Mouse (Mus musculus) brain, embryonic 14.5 days (tissue): ENCODE data around the gene Kif26b.

Experiments
- CTCF ChIP-seq: fragments of 200-500 bp; IDR thresholded peaks from 2 replicates; pipeline ENCODE4 v1.5.1; 2012; ENCODE audit warnings: inconsistent platforms, mild to moderate bottlenecking, moderate library complexity, borderline replicate concordance; ENCODE audit not compliant: insufficient read depth, insufficient read length; ENCODE audit errors: extremely low read depth
- POLR2A ChIP-seq: fragments of 200-500 bp; IDR thresholded peaks from 2 replicates; pipeline ENCODE4 v1.6.1; 2012; ENCODE audit warnings: mild to moderate bottlenecking, inconsistent platforms, borderline replicate concordance; ENCODE audit not compliant: poor library complexity, insufficient read depth, insufficient read length, severe bottlenecking; ENCODE audit errors: extremely low read depth

- no peak for TF ChIP-seq CTCF
- TF ChIP-seq POLR2A = no peak
Measured at GRCm38 (mm10) chr1:178798886-178799285, 270.0 kb downstream of the Kif26b start.
